Mouse (Mus musculus) testis, postnatal 14 days (tissue): ENCODE measurements at regions not wholly inside any gene's neighbourhood (a gene's known extent, or its start where the extent isn't known, plus 50 kb on each side); places are given as distances from the start of the nearest gene placed in this dataset.

Experiments
- DNase-seq: peaks from one replicate; pipeline ENCODE4 v3.0.0; 2021; ENCODE audit warnings: low spot score

DNA sequence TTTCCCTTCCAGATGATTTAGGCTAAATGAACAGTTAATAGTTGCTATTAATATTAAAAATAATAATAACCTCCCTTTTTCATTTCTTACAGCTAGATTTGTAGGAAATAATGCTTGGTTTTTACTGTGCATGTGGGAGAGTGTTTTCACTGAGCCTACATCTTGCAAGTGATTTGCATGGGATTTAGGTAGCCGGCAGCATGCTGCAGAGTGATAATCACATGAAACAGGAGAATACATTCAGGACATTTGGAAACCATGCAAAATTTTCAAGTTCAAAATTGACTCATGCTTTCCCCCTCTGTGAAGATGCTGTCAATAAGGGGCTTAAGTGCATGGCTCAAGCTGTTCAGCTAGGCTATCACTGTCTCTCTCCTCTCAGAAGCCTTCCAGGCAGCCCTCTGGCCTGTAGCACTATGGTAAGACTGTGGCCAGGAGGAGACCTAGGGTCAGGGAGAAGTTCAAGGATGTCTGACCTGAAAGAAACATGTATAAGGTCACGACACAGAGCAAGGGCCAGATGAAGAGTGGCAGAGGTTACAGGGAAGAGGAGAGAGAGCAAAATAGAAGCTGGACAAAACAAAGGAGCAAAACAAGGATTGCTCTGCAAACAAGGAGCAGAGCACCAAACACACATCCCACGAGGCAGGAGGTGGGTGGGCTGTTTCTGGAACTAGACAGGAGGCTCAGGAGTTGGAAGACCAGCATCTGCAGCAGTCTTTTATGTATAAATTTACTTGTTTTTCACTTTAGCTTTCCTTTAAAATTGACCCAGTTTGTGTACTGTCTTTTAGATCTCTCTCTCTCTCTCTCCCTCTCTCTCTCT lies 177.5 kb downstream of the Tmem161b start:
- DNase-seq: no peak

DNA sequence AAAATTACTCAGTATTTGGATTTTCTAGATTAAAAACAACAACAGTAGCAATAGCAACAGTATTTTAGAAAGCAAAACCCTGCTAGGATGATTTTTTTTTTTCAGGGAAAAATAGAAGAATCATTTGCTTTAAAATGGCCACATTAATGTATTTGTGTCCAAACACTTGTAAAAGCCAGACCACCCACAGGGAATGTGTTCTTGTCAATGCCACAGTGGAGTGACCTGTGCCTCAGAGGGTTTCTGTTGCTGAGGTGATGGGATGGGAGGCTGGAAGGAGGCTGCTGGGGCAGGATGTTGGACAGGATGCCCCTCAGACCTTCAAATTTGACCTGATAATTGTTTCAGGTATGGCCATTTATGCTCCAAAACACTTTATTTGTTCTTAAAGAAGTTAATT lies 178.9 kb downstream of the Tmem161b start:
- DNase-seq: no peak

- no peak for DNase-seq
These were observed 182.6 kb downstream of the Tmem161b start for GRCm38 (mm10) chr13:84404566-84405194.

DNA sequence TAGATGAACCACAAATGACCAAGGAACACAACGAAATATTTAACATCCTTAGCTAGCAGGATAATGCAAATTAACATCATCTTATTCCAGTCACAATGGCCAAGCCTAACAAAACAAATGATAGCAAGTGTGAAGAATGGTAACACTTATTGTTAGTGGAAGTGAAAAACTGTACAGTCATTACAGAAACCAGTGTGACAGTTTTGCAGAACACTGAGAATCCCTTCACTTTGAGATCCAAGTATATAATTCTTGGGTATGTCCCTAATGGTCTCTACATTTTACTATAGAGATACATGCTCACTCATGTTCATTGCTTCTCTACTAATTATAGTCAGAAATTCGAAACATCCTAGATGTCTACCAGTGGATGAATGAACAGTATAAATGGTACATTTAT lies 212.3 kb downstream of the Tmem161b start:
- DNase-seq: no peak

DNA sequence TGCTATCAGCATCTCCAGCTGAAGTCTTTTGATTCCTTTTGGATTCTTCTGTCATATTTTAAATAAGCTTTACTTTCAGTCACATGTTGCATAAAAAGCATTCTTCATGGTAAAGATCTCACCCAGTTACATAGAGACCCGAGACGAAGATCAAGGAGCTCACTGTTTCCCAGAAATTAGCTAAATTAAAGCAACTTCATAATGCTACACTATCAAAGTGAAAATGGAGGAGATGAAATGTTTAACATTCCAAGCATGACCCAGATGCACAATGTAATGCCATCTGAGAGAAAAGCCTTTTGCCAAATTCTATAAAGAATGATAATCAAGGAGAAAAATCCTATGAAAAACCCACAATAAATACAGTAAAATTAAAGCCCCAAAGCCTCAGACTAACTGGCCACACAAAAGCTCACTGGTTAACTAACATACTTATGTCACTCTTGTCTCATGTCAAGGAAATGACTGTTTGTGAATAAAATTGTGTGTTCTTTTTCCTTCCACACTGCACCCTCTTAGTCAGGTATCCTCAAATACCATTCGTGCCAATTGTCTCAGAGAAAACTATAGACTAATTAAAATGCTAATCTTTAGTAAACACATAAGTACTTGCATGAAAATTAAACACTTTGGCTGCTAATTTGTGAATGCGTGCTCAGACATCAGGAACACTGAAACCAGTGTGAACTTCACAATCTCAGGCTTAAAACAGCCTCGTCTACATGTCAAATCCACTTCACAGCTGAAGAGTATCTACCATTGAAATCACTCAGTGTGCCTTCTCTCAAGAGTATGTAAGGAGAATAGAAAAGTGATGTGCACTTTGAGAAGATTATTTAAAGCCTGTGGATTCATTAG lies 215.7 kb downstream of the Tmem161b start:
- no peak for DNase-seq

DNA sequence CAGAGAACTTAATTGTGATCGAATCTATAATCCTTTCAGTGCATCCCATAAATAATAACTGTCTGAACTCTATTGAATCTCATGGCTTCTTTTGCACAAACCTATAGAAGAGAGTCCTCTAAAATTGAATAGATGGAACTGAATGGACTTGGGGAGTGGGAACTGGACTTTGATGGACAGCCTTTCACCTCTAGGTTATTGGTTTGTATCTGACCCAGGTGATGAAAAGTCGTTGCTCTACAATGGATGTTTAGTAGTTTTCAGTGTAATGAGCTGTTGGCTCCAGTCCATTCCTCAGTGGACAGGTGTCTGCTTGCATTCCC lies 216.3 kb downstream of the Tmem161b start:
- no peak for DNase-seq

DNA sequence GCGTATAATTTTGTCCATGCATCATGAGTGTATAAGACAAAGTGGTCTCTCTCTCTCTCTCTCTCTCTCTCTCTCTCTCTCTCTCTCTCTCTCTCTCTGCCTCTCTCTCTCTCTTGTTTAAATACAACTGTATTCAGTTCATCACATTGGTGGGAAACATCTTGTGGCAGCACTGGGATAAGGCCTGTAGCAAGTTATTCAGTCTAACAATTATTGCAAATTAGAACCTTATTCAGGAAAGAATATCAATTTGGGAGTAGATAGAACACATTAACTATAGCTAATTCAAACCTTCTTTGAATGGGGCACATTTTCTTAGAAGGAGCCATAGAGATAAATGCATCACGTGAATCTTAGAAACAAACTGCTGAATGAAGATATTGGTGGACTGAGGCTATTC lies 226.4 kb downstream of the Tmem161b start:
- no peak for DNase-seq

- no peak for DNase-seq
These were observed 227.0 kb downstream of the Tmem161b start for GRCm38 (mm10) chr13:84449001-84449551.
